Mouse (Mus musculus): ENCODE data around the gene Kctd19. TPM values are rescaled to one million over a fixed set of nuclear protein-coding genes. Genes with fewer than 3 reads are reported as not detected.

Kctd19 gene
- not detected for total RNA-seq (2021)
- long read RNA-seq, experiment 1: 0 reads
- long read RNA-seq, experiment 2: 0 reads

DNA sequence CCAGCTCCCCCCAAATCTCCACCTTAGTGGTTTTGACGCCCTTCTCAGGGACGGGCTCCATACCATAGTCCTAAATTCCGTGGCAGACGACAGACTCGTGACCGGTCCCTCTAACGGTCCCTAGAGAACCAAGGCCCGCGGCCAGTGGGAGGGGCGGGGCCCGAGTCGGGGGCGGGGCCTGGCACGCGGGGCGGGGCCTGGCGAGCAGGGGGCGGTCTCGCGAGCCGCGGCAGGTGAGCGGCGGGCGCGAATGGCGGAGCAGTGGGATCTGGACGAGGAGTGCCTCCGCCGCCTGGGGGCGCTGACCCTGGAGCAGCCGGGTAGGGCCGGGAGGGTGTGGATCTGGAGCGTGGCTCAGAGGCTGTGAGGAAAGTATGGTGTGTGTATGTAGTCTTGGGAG lies at the start of gene Kctd19, which contains the start of gene Lrrc36:
TSS of gene Kctd19 (minus strand) at position 112 of the 400 bp plus-strand sequence.
TSS of gene Lrrc36 (plus strand) at position 181 of the 400 bp plus-strand sequence.
- DNase-seq: peak; percentile 56

DNA sequence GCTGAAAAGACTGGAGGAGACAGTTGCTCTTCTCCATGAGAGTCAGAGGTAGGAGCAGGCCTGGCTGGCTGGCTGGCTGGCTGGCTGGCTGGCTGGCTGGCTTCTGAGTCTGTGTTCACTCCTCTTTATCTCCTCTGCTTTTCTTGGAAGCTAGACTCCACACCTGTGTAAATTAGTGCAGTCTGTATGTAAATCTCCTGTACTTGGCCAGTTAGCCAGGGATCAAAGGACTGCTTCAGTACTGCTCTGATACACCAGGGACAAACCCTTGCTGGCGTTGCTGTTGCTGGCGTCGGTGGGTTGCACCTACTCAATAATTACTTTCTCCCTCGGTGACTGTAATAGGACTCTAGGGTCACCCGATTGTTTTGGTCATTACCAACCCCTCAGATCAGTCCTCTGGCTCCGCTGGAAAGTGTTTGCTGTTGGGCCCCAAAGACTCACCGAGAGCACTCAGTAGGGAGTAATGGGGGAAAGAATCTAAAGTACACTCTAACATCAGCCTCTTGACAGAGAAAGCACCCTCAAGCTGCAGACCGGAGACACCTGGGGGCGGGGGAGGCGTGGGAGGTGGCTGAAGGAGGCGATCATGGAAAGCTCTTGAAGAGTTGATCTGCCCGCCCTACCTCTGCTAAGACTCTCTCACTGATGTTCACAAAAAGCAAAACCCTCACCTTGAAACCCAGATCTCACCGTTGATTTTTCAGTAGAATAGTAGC lies 47.9 kb upstream of the Kctd19 start:
- no peak for DNase-seq

DNA sequence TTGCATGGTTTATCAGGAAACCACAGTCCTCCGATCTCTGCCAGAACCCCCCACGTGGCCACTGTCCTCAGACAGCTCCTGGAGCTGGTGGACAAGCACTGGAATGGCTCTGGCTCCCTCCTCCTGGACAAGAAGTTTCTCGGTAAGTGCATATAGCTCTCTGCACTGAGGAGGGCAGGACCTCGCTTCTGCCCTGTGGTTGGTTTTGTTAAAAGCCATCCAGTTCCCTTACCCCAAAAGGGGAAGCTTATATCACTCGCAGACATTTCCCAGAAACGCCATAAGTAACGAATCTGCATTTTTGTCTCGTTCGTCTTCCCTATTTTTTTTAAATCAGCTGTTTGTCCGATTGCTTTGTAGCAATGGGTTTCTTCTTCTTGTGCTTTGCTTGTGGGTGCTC lies 41.9 kb upstream of the Kctd19 start:
- no peak for DNase-seq

DNA sequence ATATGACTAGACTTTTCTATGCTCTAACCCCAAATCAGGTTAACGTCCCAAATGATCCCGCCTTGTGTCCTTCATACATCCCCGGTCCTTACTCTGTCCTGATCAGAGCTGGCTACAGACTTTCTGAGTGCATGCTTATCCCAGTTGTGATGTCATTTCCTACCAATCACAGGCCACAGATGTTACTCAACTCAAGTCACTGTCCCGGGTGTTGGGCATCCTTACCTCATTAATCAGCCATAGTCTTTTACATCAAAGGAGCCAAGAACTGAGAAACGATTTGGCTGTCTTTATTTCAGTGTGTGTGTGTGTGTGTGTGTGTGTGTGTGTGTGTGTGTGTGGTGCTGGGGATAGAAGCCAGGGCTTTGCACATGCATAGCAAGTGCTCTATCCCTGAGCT lies 40.8 kb upstream of the Kctd19 start:
- no peak for DNase-seq

DNA sequence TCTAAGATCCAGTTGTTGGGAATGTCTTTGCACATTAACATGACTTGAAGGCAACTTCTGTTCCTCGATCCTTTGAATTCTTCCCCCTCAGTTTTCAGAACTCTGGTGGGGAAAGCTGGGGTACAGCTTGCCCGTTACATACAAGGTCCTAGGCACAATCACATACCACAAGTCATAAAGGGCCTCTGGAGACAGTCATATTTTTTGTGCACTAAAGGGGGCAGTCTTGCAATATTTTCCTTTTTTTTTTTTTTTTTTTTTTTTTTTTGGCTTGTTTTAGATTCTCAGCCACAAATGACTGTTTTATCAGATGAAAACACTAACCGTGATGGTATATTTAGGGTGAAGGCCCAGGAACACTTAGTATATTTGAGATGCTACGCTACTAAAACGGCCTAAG lies 40.0 kb upstream of the Kctd19 start:
- DNase-seq: no peak

DNA sequence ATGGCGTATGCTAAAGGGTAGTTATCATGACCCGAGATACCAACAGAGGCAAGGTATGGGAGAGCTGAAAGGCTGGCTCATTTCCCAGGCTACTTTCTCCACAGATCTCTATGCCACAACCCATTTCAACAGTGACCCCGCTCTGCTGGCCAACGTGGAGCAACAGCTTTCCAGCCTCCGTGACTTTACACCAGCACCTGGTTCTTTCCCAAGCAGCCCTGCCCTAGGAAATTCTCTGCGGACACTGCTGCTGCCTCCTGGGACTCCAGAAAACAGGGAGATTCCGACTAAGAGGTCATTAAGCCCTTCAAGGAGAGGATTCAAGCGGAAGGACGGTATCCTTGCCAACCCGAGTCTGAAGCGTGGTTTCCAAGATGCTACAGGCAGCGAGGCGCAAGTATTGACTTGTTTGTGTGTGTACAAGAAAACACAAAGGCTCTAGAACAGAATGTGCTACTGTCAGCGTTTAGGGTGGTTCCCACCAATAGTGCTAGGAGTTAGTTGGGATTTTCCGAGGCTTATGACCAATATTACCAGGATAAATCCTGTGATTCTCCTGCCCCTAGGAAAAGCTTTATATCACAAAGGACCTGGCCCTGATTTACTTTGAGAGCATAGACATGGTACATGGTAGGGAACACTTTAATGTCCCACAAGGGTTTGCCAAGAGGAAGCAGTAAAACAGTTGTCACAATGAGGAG lies 38.8 kb upstream of the Kctd19 start:
- peak; percentile 10 for DNase-seq

DNA sequence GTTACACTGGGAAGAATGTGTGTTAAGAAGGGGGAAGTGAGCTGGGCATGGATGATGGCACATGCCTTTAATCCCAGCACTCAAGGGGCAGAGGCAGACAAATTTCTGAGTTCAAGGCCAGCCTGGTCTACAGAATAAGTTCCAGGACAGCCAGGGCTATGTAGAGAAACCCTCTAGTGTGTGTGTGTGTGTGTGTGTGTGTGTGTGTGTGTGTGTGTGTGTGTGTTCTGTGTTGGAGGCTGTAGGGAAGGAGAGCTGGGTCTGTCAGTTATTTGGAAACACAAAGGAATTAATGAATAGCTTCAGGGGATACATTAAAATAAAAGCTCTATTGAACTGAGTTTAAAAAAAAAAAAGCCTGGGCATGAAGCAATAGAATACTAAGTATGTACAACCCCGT lies 37.7 kb upstream of the Kctd19 start:
- no peak for DNase-seq

DNA sequence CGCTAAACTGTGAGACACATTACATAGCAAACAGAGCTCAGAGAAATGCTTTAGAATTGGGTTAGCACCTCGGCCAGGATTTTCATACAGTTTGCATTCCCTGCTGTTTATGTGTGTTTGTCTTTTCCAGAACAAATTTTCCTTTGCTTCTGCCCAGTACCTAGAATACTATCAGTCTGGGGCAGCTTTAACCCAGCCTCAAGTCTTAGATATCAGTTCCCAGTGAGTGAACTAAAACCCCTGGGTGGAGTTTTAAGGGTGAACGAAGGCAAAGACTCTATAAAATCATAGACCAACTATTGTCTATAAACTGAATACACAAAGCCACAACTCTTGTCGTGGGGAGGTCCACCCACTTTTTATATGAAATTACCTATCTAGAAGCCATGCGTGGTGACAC lies 35.3 kb upstream of the Kctd19 start:
- no peak for DNase-seq

DNA sequence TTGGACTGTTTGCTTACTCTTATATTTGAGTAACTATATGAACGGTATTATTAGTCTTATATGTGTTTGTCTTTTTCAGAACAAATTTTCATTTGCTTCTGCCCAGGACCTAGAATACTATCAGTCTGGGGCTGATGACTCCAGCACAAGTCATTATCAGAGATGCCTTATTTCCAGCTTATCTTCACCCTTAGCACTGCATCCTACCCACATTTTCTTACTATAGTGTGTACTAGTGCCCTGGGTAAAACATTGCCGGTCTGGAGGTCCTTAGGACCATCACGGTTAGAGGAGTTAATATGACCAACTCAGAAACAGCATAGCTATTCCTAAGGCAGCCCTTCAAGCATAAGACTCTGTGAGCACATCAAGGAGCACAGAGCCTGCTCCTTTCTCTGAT lies 34.9 kb upstream of the Kctd19 start:
- no peak for DNase-seq

DNA sequence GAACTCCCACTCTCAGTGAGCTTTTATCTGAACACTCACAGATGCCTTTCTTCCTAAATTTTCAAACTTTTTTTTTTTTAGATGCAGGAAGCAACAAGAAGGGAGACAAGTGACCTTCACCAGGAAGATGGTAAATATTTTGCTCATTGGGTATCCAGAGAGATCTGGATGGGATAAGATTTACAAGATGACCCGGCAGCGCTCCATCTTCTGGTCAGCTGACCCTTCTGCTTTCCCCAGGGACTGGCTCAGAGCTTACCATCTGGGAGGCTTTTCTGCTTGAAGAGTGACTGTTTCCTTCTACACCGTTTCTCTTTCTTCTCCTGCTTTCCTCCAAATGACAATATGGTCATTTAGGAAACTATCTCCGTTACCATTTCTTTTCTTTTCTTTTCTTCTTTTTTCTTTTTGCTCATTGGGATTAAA lies 32.8 kb upstream of the Kctd19 start:
- no peak for DNase-seq

DNA sequence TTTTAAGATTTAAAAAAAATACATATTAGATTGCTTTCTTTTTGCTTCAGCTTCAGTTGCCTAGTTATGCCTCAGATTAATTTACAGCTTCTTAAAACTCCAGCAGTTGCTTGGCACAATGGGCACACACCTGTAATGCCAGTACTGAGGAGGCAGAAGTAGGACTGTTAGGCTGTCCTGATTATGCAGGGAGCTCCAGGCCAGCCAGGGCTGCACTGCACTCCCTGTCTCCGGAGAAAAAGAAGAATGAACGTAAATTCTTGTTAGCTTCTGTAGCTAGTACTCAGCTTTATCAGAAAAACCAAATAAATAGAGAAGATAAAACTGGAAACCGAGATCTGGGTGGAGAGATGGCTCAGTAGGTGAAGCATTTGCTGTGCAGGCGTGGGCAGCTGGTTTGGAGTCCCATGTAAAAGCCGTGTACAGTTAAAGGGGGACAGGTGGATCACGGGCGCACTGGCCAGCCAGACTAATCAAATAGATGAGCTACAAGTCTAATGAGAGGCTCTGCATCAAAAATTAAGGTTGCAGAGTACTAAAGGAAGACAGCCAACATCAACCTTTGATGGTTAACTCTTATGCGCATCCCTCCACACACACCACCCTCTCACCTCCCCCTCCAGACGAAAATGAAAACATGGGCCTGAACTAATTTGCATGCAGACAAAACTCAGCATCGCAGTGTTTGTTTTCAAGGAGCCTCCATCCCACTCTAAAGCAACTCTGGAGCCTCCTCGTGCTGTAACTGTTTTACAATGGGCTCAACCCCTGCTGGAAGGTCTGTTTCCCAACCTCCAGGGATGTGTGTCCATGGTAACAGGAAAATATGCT lies 32.2 kb upstream of the Kctd19 start:
- no peak for DNase-seq

DNA sequence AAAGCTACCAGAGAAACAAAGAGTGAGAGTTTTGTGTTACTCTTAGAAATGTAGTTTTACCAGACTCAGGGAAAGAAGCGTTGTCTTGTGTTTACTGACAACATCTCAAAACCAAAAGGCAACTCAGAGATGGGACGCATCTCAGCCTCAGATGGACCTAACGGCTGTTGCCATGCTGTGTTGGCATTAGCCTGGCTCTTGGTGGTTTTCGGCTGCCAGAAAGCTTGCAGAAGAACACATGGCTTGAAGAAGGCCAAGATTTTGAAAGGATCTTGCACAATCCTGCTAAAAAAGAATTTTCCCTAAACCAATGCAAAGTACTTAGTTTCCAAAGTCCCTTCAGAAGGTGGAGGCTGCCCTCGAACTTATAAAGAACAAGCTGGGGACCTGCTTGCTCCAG lies 29.4 kb upstream of the Kctd19 start:
- no peak for DNase-seq

DNA sequence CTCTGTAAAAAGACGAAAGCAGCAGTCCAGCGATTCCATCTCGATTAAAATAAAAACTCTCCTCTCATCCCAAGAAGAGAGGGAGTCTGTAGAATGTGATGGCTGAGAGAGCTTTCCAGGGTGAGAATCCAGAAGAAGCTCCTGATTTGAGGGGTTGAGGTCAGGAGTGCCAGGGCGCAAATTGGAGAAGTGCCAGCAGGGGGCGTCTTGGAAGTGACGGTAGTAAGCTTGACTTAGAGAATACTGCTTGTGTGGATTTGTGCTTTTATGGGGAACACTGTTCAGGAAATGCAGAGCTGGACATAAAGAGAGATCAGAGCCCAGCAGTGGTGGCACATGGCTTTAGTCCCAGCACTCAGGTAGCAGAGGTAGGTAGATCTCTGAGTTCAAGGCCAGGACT lies 28.1 kb upstream of the Kctd19 start:
- DNase-seq: no peak

DNA sequence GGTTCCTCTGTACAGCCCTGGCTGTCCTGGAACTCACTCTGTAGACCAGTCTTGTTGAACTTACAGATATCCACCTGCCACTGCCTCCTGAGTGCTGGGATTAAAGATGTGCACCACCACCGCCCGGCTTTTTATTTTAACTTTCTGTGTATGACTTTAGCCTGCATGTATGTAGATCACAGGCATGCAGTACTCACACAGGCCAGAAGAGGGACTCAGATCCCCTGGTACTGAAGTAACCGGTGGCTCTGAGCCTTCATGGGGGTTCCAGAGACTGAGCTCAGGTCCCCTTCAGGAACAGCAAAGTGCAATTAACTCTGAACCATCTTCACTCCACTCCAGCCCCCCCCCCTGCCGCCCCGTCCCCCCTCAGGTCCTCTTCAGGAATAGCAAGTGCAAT lies 25.6 kb upstream of the Kctd19 start:
- DNase-seq: no peak

DNA sequence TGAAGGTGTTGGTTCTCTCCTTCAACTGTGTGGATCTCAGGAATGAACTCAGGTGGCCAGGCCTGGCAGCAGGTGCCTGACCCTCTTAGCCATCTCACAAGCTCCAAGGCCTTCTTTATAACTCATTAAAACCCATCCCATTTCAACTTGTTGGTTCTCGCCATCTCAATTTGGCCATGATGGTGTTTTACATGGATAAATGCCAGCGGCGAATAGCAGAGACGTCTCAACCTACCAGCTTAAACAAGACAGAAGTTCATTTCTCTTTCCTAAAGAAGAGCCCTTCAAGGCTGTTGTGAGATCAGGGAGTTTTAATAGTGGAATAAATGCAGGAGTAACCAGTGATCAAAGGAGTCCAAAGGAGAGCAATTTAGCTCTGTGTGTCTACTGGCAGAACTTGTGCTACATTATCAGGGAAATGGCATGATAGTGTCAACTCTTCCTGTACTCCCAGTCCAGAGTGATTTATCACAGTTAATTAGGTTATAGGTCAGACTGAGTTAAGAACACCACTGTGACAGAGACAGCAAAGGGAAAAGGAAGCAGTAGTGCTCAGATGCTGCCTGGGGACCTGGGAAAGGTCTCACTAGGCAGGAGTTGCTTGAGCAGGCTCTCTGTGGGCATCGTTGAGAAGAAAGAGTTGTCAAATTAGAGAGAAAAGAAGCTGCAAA lies 23.9 kb upstream of the Kctd19 start:
- no peak for DNase-seq

DNA sequence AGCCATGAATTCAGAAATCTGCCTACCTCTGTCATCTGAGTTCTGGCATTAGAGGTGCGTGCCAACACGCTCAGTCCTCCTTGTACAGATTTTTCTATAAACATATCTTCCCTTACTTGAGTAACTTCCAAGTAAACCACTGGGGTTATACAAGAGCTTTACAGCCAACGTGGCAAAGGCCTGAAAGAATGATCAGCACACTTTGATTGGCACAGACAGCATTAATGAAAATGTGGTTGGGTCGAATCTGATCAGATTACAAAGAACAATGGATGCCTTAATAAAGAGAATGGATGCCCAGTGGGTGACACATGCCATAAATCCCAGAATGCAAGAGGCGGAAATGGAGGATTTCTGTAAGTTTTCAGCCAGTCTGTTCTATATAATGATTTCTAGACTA lies 22.9 kb upstream of the Kctd19 start:
- DNase-seq: no peak

DNA sequence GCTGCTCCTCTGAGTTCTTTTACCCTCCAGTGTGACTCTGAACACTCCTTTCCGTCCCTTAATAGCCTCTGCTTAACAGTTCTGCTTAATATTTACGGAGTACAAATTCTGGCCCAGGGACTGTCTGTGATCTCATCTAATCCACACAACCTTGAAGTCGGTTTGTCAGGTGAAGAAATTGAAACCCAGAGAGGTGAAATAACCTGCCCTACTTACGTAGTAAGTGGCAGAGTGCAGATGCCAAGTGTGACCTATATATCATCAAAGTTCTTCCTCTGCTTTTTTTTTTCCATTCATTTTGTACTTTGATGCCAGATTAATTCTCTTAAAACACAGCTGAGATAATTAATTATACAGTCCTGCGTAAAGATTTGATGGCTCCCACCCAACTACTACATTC lies 20.8 kb upstream of the Kctd19 start:
- DNase-seq: no peak

DNA sequence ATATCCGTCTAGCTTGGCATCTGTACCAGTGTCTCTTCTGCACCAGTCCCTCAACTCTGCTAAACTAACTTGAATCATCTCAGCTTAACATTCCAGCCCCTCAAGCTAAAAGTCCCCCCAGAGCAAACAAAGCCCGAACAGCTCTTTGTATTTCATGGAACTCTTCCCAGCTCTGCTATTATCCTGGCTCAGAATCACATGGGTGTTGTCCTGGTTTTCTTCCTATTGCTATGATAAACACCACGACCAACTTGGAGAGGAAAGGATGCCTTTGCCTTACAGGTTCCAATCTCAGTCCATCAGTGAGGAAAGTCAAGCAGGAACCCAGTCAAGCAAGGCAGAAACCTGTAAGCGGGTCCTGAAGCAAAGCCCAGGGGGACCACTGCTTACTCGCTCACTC lies 20.2 kb upstream of the Kctd19 start:
- DNase-seq: no peak

DNA sequence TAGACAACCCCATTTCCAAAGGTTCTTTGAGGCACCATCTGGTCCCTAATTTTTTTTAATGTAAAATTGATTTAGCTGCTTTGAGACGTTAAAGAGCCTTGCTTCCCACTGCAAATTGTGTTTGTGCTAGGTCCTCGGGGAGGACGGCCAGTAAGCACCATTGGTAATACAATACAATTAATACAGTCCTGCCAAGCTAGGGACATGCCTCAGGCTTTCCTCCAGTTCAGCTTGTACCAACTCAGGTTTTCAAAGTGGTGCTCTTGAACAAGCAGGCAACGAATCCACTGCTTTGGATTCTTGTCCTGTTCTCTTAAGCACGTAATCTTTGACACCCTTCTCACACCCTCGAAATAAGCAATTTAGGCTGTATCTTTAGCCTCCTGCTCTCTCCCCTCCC lies 19.7 kb upstream of the Kctd19 start:
- no peak for DNase-seq

DNA sequence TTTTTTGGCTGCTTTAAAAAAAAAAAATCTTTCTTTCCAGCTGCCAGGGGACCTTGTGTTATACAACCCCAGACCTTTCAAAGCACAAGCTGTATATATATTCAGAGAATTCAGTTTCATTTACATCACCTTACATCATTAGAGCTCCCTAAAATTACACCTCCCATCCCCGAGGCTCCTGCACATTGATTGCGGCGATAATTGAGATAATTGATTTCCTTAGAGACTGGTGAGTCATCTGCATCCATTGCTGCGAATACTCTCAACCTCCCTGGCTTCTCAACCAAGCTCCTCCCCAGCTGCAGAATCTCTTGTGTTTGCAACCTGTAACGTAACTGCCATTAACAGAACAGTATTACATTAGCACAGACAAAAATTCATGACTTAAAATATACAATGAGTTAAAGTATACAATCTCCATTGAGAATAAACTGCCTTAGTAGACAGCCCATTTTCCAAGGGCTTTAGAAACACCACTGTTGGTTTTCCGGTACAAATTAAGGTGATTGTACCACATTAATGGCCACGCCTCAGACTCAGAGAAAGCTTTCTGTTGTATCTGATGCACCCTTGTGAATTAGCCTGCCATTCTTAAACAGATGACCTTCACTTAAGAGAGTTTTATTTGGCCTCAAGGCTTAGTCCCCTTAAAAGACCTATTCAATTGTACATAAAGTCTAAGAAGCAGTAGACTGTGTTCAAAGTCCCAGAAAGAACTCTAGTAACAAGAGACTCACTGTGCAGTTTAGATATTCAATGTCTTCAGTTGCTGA lies 18.6 kb upstream of the Kctd19 start:
- no peak for DNase-seq

DNA sequence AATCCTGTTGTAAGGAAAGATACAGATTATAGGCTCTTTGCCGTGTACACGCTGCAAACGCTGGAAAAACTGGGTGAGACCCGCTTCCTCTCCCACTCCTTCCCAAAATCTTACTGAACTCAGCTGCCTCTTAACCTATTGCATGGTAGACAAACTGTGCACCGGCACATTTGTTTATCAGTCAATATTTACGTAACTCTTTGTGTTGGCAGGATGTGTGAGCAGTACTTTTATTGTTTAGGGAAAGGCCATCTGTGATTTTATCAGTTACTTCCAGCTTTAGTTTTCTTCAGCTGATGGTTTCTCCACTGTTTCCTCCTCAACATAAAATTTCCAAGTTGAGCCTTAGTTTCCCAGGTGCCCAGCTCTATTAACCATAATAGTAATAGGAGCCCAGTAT lies 13.6 kb upstream of the Kctd19 start:
- no peak for DNase-seq

DNA sequence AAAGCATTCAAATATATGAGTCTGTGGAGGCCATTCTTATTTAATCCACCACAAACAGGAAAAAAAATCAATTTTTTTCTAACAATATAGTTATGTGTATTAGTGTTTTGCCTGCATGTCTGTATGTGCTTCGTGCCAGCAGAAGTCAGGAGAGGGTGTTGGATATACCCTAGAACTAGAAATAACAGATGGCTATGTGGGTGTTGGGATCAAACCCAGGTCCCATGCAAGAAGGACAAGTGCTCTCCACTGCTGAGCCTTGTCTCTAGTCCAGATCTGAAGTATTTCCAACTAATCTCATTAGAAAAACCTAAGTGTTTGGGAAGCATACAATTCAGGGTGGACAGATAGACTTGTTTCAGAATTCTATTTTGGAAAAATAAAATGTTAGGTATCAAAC lies 8.7 kb upstream of the Kctd19 start:
- DNase-seq: no peak
